Mouse (Mus musculus): ENCODE measurements around the gene Olfr1367. TPM values are rescaled to one million over a fixed set of nuclear protein-coding genes. Genes with fewer than 3 reads are reported as not detected.
"Not testable (repeated sequence)": the region's sequence is repeated elsewhere in the genome, so short reads cannot be mapped to it uniquely, and the experiment has no call there.

Gene Olfr1367
- polyA plus RNA-seq, 1 experiment: not detected

- Histone ChIP-seq H3K4me1 (ENCODE audit: control insufficient read depth, insufficient read depth, low read length) (no peaks in the 10 kb centered on the region; the same call in 1 of the 2 replicates), H3K4me3 (ENCODE audit: control insufficient read depth, low read depth, low read length) (no peak overlapping the region), H3K36me3 (ENCODE audit: control insufficient read depth, insufficient read depth, low read length) (no peaks in the 10 kb centered on the region; the same call in none of the 2 replicates), H3K27ac (ENCODE audit: control insufficient read depth, insufficient read depth, low read depth, low read length) (no peak overlapping the region), H3K27me3 (ENCODE audit: control insufficient read depth, insufficient read depth, low read length) (no peaks in the 10 kb centered on the region)
- TF ChIP-seq CTCF (IDR thresholded peaks at IDR 0.05; ENCODE audit: control insufficient read depth, insufficient read depth, insufficient replicate concordance, low read depth, low read length) (no peak), POLR2A (IDR thresholded peaks at IDR 0.05; ENCODE audit: control insufficient read depth, low read depth, low read length) (no peak)
These were observed 48.9 kb downstream of the Olfr1367 start for GRCm38 (mm10) chr13:21395623-21396022.

- not testable (repeated sequence) for H3K27me3 ChIP-seq (ENCODE audit: control insufficient read depth, insufficient read depth, low read length); H3K4me1 ChIP-seq (ENCODE audit: control insufficient read depth, insufficient read depth, low read length); H3K27ac ChIP-seq (ENCODE audit: control insufficient read depth, insufficient read depth, low read depth, low read length); H3K4me3 ChIP-seq (ENCODE audit: control insufficient read depth, low read depth, low read length); H3K36me3 ChIP-seq (ENCODE audit: control insufficient read depth, insufficient read depth, low read length)
These were observed 49.3 kb downstream of the Olfr1367 start for GRCm38 (mm10) chr13:21396048-21396447.

GRCm38 (mm10) chr13:21397486-21397885 is 50.8 kb downstream of the Olfr1367 start:
- H3K27me3 ChIP-seq (ENCODE audit: control insufficient read depth, insufficient read depth, low read length): no peaks in the 10 kb centered on the region
- no peaks in the 10 kb centered on the region; the same call in none of the 2 replicates for H3K36me3 ChIP-seq (ENCODE audit: control insufficient read depth, insufficient read depth, low read length)
- H3K4me1 ChIP-seq (ENCODE audit: control insufficient read depth, insufficient read depth, low read length): no peaks in the 10 kb centered on the region; the same call in none of the 2 replicates
- H3K4me3 ChIP-seq (ENCODE audit: control insufficient read depth, low read depth, low read length): no peak overlapping the region
- no peak overlapping the region for H3K27ac ChIP-seq (ENCODE audit: control insufficient read depth, insufficient read depth, low read depth, low read length)
- TF ChIP-seq CTCF (IDR thresholded peaks at IDR 0.05; ENCODE audit: control insufficient read depth, insufficient read depth, insufficient replicate concordance, low read depth, low read length) (no peak), POLR2A (IDR thresholded peaks at IDR 0.05; ENCODE audit: control insufficient read depth, low read depth, low read length) (no peak)

Other genes with a start within 250 kb of the Olfr1367 start
- gene Olfr1369-ps1, start 235.4 kb upstream of the Olfr1367 start, polyA plus RNA-seq (2012; rRNA removed): not detected in 2 replicates
- gene Olfr263, start 217.3 kb upstream of the Olfr1367 start, polyA plus RNA-seq (2012; rRNA removed): not detected in 2 replicates
- gene Olfr1368, start 201.0 kb upstream of the Olfr1367 start, polyA plus RNA-seq (2012; rRNA removed): 0.10 TPM in 1 of 2 replicates, not detected in the other
- 142 and 149 TPM in 2 replicates for gene Trim27, start 167.5 kb upstream of the Olfr1367 start, polyA plus RNA-seq (2012; rRNA removed)
- 0.63 TPM in 1 of 2 replicates, not detected in the other for gene Gpx5, start 54.2 kb upstream of the Olfr1367 start, polyA plus RNA-seq (2012; rRNA removed)
- gene Gpx6, start 34.8 kb upstream of the Olfr1367 start, polyA plus RNA-seq (2012; rRNA removed): 73.9 and 120 TPM in 2 replicates
- gene Zscan12, start 15.9 kb downstream of the Olfr1367 start, polyA plus RNA-seq (2012; rRNA removed): 14.6 and 15.3 TPM in 2 replicates
- gene Zkscan3, start 55.8 kb downstream of the Olfr1367 start, polyA plus RNA-seq (2012; rRNA removed): 9.3 and 10.2 TPM in 2 replicates
- gene Pgbd1, start 94.1 kb downstream of the Olfr1367 start, polyA plus RNA-seq (2012; rRNA removed): 5.2 and 5.5 TPM in 2 replicates
- gene Zscan26, start 106.8 kb downstream of the Olfr1367 start, polyA plus RNA-seq (2012; rRNA removed): 4.9 and 5.2 TPM in 2 replicates
- gene Nkapl, start 121.6 kb downstream of the Olfr1367 start, polyA plus RNA-seq (2012; rRNA removed): 32.4 and 38.1 TPM in 2 replicates
- gene Zkscan4, start 132.0 kb downstream of the Olfr1367 start, polyA plus RNA-seq (2012; rRNA removed): 0.18 and 0.23 TPM in 2 replicates
- gene Gm10065, start 132.5 kb downstream of the Olfr1367 start, polyA plus RNA-seq (2012; rRNA removed): not detected in 2 replicates
- gene AK157302, start 148.3 kb downstream of the Olfr1367 start, polyA plus RNA-seq (2012; rRNA removed): 2.8 and 3.2 TPM in 2 replicates
- 6.4 and 6.6 TPM in 2 replicates for gene Gm11273, start 154.5 kb downstream of the Olfr1367 start, polyA plus RNA-seq (2012; rRNA removed)
- 1.3 and 1.7 TPM in 2 replicates for gene Zkscan8, start 184.2 kb downstream of the Olfr1367 start, polyA plus RNA-seq (2012; rRNA removed)
- not detected in 2 replicates for gene Olfr1366, start 195.9 kb downstream of the Olfr1367 start, polyA plus RNA-seq (2012; rRNA removed)
- not detected in 2 replicates for gene Olfr1535, start 213.0 kb downstream of the Olfr1367 start, polyA plus RNA-seq (2012; rRNA removed)
- not detected in 2 replicates for gene Olfr1364, start 234.8 kb downstream of the Olfr1367 start, polyA plus RNA-seq (2012; rRNA removed)